Comparison of ENCODE assay signal across 14 mouse cellular contexts in genomic region chr13:20092301-20092700, GRCm38 (mm10). TPM values are rescaled to one million over a fixed set of nuclear protein-coding genes. Genes with fewer than 3 reads are reported as not detected.
DNase-seq lines count a peak whose midpoint lies in the region; ATAC-seq lines count a peak whose summit lies in the region.
"Had no signal": no experiment of that assay in that cellular context is flagged by ENCODE, and none has a peak within 500 bp of the region (broad histone marks: within the 10 kb centered on the region; RNA-seq: fewer than 3 reads in every experiment).

No protein-coding gene starts in this region.

- H3K36me3 ChIP-seq in kidney, embryonic 16.5 days (ENCODE audit: insufficient read depth, low read length): no peaks in the 10 kb centered on the region
- H3K36me3 ChIP-seq in neural tube, embryonic 14.5 days (ENCODE audit: control insufficient read depth, insufficient read depth, low read length): no peaks in the 10 kb centered on the region
- H3K36me3 ChIP-seq in neural tube, embryonic 15.5 days: no peaks in the 10 kb centered on the region
- no peaks in the 10 kb centered on the region for H3K36me3 ChIP-seq in splenic B cell, adult 2 months (ENCODE audit: control insufficient read depth, insufficient read depth, low read length, poor library complexity, severe bottlenecking)
- H3K36me3 ChIP-seq in hindbrain, embryonic 12.5 days: no peaks in the 10 kb centered on the region
- H3K36me3 ChIP-seq: kidney, embryonic 15.5 days; midbrain, embryonic 12.5 days had no signal

- no peak for ATAC-seq in kidney, embryonic 16.5 days (ENCODE audit: low FRiP score, low TSS enrichment)
- ATAC-seq in neural tube, embryonic 14.5 days (ENCODE audit: low read depth): no peak
- ATAC-seq in neural tube, embryonic 15.5 days (ENCODE audit: low FRiP score): no peak
- ATAC-seq in hindbrain, embryonic 12.5 days (ENCODE audit: low FRiP score): no peak

- peaks cover 12% of the 10 kb centered on the region for H3K4me1 ChIP-seq in kidney, embryonic 16.5 days (ENCODE audit: insufficient read depth, low read length)
- no peaks in the 10 kb centered on the region for H3K4me1 ChIP-seq in neural tube, embryonic 14.5 days (ENCODE audit: control insufficient read depth, insufficient read depth, low read length)
- peaks cover 13% of the 10 kb centered on the region for H3K4me1 ChIP-seq in neural tube, embryonic 15.5 days
- 0 out of 2 replicates have a peak, but pooled peaks cover 3% of the 10 kb centered on the region for H3K4me1 ChIP-seq in hindbrain, embryonic 12.5 days

- no peak overlapping the region for H3K27ac ChIP-seq in kidney, embryonic 16.5 days (ENCODE audit: low read length)
- no peak overlapping the region for H3K27ac ChIP-seq in neural tube, embryonic 14.5 days (ENCODE audit: low read depth, low read length)
- no peak overlapping the region for H3K27ac ChIP-seq in neural tube, embryonic 15.5 days (replicated peaks)
- H3K27ac ChIP-seq in hindbrain, embryonic 12.5 days: no peak overlapping the region
- H3K27ac ChIP-seq: hindbrain, embryonic 14.5 days; kidney, embryonic 15.5 days; midbrain, embryonic 12.5 days had no signal

- no peak overlapping the region for H3K4me3 ChIP-seq in kidney, embryonic 16.5 days (ENCODE audit: low read length)
- H3K4me3 ChIP-seq in neural tube, embryonic 14.5 days (ENCODE audit: low read depth, low read length): no peak overlapping the region
- H3K4me3 ChIP-seq in neural tube, embryonic 15.5 days (replicated peaks): no peak overlapping the region
- no peak overlapping the region for H3K4me3 ChIP-seq in hindbrain, embryonic 12.5 days

- DNase-seq in kidney, postnatal 10 days: no peak
- peak; percentile 43 for DNase-seq in lung, postnatal 36 days
- peak; percentile 20 for DNase-seq in splenic B cell, adult 2 months (ENCODE audit: low read depth, low spot score)
- DNase-seq in embryo, embryonic 11 days: no peak
- DNase-seq: cerebellum, postnatal 36 days; layer of hippocampus, adult 9-11 months; left cerebral cortex, postnatal 4 days had no signal

- WGBS in kidney, embryonic 16.5 days: 83% methylated on average over 3 of the region's 3 CpGs
- WGBS in neural tube, embryonic 14.5 days: 89% methylated on average over 3 of the region's 3 CpGs
- 96% methylated on average over 3 of the region's 3 CpGs for WGBS in neural tube, embryonic 15.5 days
- WGBS in hindbrain, embryonic 12.5 days: 87% methylated on average over 3 of the region's 3 CpGs

- H3K9me3 ChIP-seq in kidney, embryonic 16.5 days (ENCODE audit: low read length): no peaks in the 10 kb centered on the region
- H3K9me3 ChIP-seq in neural tube, embryonic 14.5 days (ENCODE audit: control insufficient read depth, low read length): no peaks in the 10 kb centered on the region
- H3K9me3 ChIP-seq in neural tube, embryonic 15.5 days (replicated peaks): no peaks in the 10 kb centered on the region
- no peaks in the 10 kb centered on the region for H3K9me3 ChIP-seq in hindbrain, embryonic 12.5 days (replicated peaks)
- H3K9me3 ChIP-seq: kidney, embryonic 15.5 days; midbrain, embryonic 12.5 days had no signal

- H3K4me2 ChIP-seq in kidney, embryonic 16.5 days (replicated peaks; ENCODE audit: low read depth, low read length): 0 out of 2 replicates have a peak overlapping the region, but pooled peaks have one; percentile 97
- 0 out of 2 replicates have a peak overlapping the region, but pooled peaks have one; percentile 4 for H3K4me2 ChIP-seq in neural tube, embryonic 14.5 days (ENCODE audit: low read depth, low read length)
- H3K4me2 ChIP-seq in neural tube, embryonic 15.5 days: no peak overlapping the region
- H3K4me2 ChIP-seq in hindbrain, embryonic 12.5 days (replicated peaks): no peak overlapping the region

- no peaks in the 10 kb centered on the region for H3K27me3 ChIP-seq in kidney, embryonic 16.5 days (ENCODE audit: insufficient read depth, low read length)
- H3K27me3 ChIP-seq in neural tube, embryonic 14.5 days (ENCODE audit: control insufficient read depth, insufficient read depth, low read length): no peaks in the 10 kb centered on the region
- no peaks in the 10 kb centered on the region for H3K27me3 ChIP-seq in neural tube, embryonic 15.5 days (replicated peaks)
- H3K27me3 ChIP-seq in splenic B cell, adult 2 months (ENCODE audit: control insufficient read depth, insufficient read depth, low read length, poor library complexity, severe bottlenecking): no peaks in the 10 kb centered on the region
- peaks cover 7% of the 10 kb centered on the region; the same call in 1 of the 2 replicates for H3K27me3 ChIP-seq in hindbrain, embryonic 12.5 days

- no peak overlapping the region for H3K9ac ChIP-seq in kidney, embryonic 16.5 days (replicated peaks; ENCODE audit: low read length)
- no peak overlapping the region for H3K9ac ChIP-seq in neural tube, embryonic 14.5 days (replicated peaks; ENCODE audit: low read depth, low read length)
- no peak overlapping the region for H3K9ac ChIP-seq in neural tube, embryonic 15.5 days (replicated peaks)
- H3K9ac ChIP-seq in hindbrain, embryonic 12.5 days: no peak overlapping the region
- H3K9ac ChIP-seq: kidney, embryonic 15.5 days had no signal

RNA-seq across cellular contexts. Expression of gene Elmo1, which starts 1.9 kb away (rescaled TPM):
- polyA plus RNA-seq in kidney, embryonic 16.5 days (2015; fragmentation: Nextera tagmentation; extraction: Ambion mirVana): 16.5 and 16.8 TPM in 2 replicates
- 48.3 and 49.5 TPM in 2 replicates for polyA plus RNA-seq in neural tube, embryonic 14.5 days (2014; fragmentation: Nextera tagmentation; extraction: Ambion mirVana)
- 42.9 and 43.3 TPM in 2 replicates for polyA plus RNA-seq in neural tube, embryonic 15.5 days (2015; fragmentation: Nextera tagmentation; extraction: Ambion mirVana)
- polyA plus RNA-seq in hindbrain, embryonic 12.5 days (2016; fragmentation: Nextera tagmentation; extraction: Ambion mirVana): 28.9 and 33.3 TPM in 2 replicates

Comparison
In these comparisons a context has a peak if more than half of its experiments do, and no peak if none do; other contexts are left out.
1. H3K4me2 ChIP-seq: peak in kidney, embryonic 16.5 days (single experiment) and neural tube, embryonic 14.5 days (single experiment); none in neural tube, embryonic 15.5 days (single experiment) and hindbrain, embryonic 12.5 days (single experiment).
2. DNase-seq: peak in lung, postnatal 36 days (single experiment) and splenic B cell, adult 2 months (single experiment); none in kidney, postnatal 10 days (single experiment) and embryo, embryonic 11 days (single experiment).